Mouse (Mus musculus) R1 (cell line): Measurements from ENCODE around the gene Arid1b.
A peak's percentile ranks its signal among the peaks of the same experiment; 100 is the strongest.

Experiments
- DNase-seq: peaks from one replicate; pipeline ENCODE4 v3.0.0-alpha.2; 2018; ENCODE audit warnings: low read depth, low spot score

Arid1b gene

DNA sequence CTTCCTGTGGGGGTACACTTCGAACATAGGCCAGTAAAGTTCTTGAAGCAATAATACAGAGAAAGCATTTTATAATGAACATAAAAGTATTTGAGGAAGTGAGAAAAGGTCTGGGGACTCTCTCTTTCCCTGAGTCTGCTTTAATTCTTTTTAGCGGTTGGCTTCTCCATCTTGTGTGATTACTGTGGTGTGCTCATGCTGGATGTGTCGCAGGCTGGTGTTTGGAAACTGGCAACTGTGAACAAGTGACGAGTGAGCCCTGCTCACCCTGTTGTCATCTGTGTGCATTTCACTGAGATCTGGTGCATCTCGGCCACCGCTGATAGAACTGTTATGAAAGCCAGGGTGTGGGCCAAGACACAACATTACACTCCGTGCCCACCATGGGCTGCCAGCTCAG, 216.8 kb downstream of the Arid1b start:
- no peak for DNase-seq

DNA sequence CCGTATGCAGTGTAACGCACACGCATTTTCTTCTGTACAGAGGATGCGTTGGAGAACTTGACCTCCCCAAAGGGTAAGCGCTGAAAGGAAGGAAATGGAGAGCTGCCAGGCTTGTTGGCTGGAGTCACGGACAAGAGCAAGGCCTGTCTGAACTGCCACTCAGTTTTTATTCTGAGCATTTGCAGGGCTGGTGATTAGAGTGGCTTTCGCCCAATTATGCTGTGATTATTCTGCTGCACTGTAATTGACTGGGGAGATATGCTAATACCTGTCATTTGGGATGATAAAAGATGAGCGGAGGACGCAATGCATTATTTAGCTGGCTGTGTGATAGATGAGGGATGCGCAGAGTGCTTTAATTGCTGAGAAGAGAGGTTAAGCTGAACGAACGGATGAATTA, 218.0 kb downstream of the Arid1b start:
- DNase-seq, result no peak

DNA sequence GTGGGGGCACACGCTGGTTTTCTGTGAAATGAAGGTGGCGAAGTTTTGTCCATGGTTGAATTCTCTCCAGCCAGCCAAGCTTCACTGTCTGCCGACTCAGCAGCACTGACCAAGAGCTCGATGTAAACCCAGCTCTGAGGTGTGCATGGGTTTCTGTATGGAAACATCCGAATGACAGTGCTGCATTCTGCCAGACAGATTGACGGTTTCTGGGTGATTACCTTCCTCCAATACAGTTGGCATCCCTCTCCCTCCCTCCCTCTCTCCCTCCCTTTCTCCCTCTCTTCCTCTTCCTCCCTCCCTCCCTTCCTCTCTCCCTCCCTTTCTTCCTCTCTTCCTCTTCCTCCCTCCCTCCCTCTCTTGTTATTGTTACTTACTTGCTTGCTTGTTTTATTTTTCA, 219.3 kb downstream of the Arid1b start:
- no peak for DNase-seq

GRCm38 (mm10) chr17:5215352-5215751, 221.2 kb downstream of the Arid1b start:
- DNase-seq, result no peak

GRCm38 (mm10) chr17:5216965-5217546, 222.9 kb downstream of the Arid1b start:
- peak; percentile 43 for DNase-seq

- peak; percentile 37 for DNase-seq
Measured at GRCm38 (mm10) chr17:5217852-5218845, 224.0 kb downstream of the Arid1b start.

DNA sequence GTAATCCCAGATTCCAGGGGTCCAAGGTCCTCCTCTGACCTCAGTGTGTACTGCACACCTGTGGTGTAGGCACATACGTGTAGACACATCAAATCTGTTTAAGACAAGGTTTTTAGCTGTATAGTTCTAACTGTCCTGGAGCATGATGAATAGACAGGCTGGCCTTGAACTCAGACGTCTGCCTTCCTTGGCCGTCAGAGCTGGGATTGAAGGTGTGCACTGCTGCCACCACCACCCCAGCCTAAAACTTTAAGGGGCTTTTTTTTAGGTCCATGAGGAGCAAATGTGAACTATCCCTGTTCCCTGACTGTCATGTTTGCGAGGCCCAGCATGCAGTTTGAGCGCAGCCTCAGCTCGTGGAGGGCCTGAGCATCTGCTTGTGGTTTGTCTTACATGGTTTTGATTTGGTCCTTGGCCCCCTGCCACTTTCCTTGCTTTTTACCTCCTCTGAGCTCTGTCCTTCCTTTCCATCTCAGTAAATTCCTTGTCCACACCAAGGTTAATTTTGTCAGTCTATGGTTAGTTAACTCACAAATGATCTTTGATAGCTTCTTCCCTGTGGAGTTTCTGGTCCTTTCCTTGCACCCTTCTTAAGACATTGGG, 224.9 kb downstream of the Arid1b start:
- no peak for DNase-seq

DNA sequence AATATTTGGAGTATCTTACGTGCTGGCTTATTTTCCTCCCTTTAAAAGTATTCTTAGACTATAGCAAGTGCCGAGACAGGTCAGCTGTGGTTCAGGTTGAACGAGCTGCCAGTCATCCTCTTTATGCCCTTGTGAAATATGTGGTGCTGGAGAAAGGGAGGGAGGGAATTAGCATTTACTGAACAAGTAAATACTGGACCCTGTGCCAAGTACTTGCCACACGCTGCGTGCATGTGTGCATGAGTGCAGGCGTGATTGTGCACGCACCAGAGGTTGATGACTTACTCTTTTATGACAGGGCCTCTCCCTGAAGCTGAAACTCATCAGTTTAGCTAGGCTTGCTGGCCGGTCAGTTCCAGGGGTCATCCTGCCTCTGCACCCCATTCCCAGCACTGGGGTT, 226.9 kb downstream of the Arid1b start:
- DNase-seq, result no peak

DNA sequence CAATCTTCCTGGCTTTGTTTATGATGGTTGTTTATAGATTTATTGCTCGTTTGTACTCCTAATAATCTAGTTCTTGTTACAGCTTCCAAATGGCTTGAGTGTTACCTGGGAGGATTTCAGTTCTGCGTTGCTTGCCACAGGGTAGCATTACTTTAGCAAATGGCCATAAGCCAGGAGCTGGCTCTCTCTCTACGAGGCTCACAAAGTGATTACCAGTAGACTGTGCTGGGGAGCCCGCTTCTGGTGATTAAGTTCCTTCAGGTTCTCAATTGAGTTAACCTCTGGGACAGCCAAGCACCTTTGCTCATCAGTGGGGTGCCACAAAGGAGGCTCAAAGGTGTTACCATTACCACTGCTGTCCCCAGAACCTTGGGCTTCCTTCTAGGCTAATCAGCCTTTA, 227.4 kb downstream of the Arid1b start:
- no peak for DNase-seq

DNA sequence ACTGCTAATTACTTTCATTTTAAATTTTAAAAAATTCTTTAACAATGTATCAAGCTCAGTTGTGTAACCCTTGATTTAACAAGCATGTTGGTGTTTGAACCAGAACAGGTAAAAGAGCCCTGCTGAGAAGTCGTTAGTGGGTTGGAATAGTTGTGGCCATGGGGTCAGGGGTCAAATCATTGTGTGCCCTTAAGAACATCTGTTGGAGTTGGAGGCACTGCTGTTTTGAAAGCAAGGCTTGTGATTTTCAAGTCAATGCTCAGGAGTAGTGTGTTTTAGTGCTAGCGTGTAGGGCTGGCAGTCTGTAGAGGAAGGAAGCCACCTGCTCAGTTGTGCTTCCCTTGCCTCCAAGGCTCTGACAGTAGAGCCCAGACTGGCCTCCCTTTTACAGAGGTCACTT, 228.7 kb downstream of the Arid1b start:
- no peak for DNase-seq

DNA sequence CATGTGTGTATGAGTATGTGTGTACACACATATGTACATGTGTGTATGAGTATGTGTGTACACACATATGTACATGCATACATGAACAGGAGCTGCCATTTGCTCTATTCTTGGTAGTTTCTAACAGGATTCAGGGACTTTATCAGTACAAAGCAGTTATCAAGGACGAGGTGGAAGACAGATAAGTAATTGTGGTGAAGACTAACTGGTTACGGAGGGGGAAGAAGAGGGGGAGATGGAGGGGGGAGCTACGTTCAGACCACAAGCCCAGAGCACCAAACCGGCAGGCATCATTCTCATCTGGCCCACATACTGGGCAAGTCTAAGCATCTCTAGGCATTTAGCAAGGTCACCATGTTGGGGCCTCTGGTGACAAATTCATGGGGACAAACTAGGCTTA, 230.8 kb downstream of the Arid1b start:
- DNase-seq, result no peak

- no peak for DNase-seq
Measured at GRCm38 (mm10) chr17:5227136-5227535, 233.0 kb downstream of the Arid1b start.

DNA sequence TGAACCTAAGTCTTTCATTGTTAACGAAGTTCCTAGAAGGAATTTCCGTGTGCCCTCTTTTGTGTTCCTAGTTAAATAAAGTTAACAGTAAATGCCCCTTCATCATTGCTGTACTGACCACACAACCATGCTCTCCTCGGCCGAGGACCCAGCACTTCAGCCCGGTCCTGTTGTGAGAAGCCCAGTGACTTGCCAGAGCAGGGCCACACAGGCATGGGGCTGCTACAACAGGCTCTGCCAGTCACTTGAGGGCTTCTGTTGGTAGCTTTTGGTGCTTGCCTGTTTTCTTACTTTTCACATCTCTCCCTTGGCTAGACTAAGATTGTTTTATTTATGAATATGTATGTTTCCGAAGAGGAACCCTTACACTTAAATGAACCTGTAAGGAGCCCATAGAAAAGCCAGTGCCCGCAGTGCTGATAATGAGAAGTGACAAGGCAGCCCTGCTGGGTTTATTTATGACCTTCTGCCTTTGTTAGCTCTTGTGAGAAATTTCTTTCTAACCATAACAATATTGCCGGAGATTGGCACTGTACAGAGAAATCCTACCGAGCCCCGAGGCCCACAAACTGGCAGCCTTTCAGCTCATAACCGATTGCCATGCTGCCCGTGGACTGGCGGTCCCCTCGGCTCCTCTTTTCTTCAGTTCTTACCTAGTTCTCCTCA, 234.0 kb downstream of the Arid1b start:
- DNase-seq, result no peak

DNA sequence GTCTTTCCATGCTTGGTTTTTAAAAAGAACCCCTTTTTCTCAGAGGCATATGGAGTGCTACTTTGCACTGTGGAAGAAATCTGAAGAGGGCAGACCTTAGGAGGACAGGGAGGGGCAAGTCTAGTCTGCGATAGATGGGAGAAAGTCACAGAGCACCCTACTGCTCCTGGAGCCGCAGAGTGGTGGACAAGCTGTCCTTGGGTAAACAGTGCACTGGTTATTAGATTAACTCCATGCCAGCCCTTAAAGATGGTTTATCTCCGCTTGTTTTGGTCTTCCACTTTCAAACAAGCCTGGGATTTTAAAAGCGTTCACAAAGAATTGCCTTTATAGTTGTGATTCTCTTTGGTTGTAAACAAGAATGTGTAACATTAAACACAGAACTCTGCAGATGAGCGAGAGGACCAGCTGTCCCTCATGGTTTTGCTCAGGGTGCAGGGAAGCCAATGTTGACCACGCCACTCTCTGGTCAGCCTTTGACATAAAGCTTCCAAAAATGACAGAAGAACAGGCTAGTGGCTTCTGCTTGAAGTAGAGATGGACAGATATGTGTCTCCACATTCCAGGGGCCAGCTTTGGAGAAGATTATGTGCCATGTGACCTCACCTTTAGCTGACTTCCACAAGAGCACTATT, 234.6 kb downstream of the Arid1b start:
- DNase-seq, result no peak

- no peak for DNase-seq
Measured at GRCm38 (mm10) chr17:5230063-5230462, 235.9 kb downstream of the Arid1b start.

DNA sequence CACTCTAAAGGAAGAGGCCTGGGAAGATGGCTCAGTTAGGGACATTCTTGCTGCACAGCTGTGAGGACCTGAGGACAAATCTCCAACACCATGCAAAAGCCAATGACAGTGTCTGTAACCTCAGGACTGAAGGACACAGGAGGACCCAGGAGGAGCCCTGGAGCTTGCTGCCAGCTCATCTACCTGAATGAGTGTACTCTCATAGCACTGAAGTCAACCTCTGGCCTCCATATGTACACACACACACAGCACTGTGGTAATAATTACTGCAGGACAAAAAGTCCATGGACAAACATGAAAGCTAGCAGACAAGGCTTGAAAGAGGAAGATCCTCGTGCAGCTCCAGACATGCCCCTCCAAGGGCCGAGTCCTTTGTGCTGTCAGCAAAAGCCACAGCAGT, 238.0 kb downstream of the Arid1b start:
- no peak for DNase-seq

DNA sequence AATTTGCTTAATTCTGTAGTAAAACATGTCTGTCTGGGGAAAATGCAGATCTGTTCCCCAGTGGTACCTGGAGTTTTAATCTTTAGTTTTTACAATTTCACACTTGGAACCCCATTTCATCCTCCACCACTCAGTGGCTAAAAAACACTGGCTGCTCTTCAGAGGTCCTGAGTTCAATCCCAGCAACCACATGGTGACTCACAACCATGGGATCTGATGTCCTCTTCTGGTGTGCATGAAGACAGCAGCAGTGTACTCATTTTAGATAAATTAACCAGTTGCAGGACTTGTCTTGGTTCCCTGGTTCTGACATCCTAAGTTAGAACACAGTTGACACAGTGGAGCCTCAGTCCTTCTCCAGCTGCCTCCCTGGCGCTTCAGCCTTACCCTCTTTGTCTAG, 239.9 kb downstream of the Arid1b start:
- DNase-seq, result no peak

- no peak for DNase-seq
Measured at GRCm38 (mm10) chr17:5235057-5235456, 240.9 kb downstream of the Arid1b start.

GRCm38 (mm10) chr17:5237765-5238164, 243.6 kb downstream of the Arid1b start:
- no peak for DNase-seq

DNA sequence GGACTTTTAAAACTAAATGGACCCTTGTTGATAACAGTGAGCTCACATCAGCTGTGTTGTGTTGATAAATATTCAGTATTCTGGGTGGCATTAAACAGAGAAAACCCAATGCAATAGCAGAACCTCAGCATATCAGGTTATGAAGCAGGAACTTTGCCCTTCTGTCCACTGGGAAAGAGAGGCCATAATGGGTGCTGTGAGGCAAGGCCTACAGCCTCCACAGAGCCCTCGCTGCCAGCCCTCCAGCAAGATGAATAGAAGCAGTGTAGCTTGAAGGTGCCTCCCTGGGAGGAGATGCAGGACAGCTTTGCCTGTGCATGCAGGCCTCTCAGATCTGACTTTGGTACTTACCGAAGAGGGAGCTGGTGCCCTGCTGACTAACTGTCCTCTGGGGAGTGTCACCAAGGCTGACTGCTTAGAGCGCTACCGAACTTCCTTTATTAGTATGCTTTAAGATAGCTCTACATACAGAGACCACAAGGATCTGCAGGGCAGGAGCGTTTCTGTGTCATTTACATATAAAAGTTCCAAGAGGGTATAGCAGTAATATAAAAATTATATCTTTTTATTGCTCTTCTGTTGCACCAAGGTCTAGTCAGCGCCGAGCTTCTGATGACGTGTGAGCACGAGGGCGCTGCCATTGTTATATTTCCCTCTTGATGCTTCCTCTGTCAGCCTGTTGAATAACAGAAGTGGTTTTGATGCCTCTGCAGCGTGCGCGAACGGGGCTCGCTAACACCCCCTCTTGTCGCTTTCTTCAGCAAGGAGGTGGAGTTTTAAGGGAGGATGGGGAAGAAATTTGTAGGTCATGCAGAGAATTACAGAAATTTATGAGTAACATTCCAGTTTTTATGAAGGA, 244.5 kb downstream of the Arid1b start:
- DNase-seq, result no peak

DNA sequence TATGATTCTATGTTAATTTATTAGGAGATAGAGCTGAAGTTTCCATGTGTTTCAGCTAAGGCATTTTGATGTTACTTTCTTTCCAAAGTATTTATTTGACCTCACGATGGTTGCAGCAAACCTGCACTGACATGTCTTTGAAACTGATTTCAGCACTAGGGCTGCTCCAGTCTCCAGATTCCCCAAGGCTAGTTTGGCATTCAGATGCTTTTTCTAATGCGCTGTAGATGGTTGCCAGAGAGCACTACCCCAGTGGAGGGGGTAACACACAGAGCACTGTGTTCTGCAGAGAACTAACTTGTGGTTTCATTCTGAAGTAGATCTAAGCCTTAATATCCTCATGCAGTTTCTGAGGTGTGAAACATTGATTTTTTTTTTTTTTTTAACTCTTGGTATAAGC, 250.4 kb downstream of the Arid1b start:
- DNase-seq, result no peak
